ENCODE assay signal across 11 mouse cellular contexts in the genomic region with DNA sequence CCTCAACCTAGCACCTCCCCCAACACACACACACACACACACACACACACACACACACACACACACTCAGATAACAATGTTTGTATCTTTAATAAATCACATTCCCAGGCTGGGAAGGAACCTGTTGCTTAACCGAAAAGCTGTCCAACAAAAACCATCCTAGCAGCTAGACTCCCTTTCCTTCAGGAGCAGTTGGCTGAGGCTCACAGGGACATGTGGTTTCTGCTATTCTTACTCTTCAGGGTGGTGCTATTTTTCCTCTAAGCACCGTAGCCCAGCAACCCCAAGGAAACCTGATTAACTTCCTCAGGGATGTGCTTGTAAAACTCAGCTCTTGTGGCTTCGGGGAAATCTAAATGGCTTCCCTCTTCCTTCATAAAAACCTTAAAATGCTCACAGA. TPM values are rescaled to one million over a fixed set of nuclear protein-coding genes. Genes with fewer than 3 reads are reported as not detected.
DNase-seq lines count a peak whose midpoint lies in the region; ATAC-seq and TF ChIP-seq lines count a peak whose summit lies in the region.
"Had no signal": no experiment of that assay in that cellular context is flagged by ENCODE, and none has a peak within 500 bp of the region (broad histone marks: within the 10 kb centered on the region; RNA-seq: fewer than 3 reads in every experiment).

No protein-coding gene starts in this region.

- no peak overlapping the region for H3K9ac ChIP-seq in forebrain, embryonic 14.5 days (ENCODE audit: low read length)
- H3K9ac ChIP-seq in hindbrain, embryonic 12.5 days = no peak overlapping the region
- H3K9ac ChIP-seq: liver, embryonic 14.5 days; neural tube, embryonic 13.5 days had no signal

- H3K27ac ChIP-seq in forebrain, embryonic 14.5 days (ENCODE audit: low read depth, low read length) = no peak overlapping the region
- H3K27ac ChIP-seq in kidney, adult 2 months (ENCODE audit: insufficient read depth, low read depth, low read length) = no peak overlapping the region
- H3K27ac ChIP-seq in hindbrain, embryonic 12.5 days = no peak overlapping the region
- H3K27ac ChIP-seq: liver, embryonic 14.5 days; neural tube, embryonic 13.5 days had no signal

- H3K36me3 ChIP-seq in forebrain, embryonic 14.5 days (ENCODE audit: control insufficient read depth, insufficient read depth, low read length) = no peaks in the 10 kb centered on the region
- H3K36me3 ChIP-seq in kidney, adult 2 months (ENCODE audit: control insufficient read depth, insufficient read depth, low read length) = no peaks in the 10 kb centered on the region
- no peaks in the 10 kb centered on the region for H3K36me3 ChIP-seq in hindbrain, embryonic 12.5 days
- H3K36me3 ChIP-seq: neural tube, embryonic 13.5 days had no signal

- no peak overlapping the region for H3K4me3 ChIP-seq in forebrain, embryonic 14.5 days (ENCODE audit: low read depth, low read length)
- H3K4me3 ChIP-seq in kidney, adult 2 months (ENCODE audit: insufficient read depth, low read depth, low read length) = no peak overlapping the region
- H3K4me3 ChIP-seq in hindbrain, embryonic 12.5 days = no peak overlapping the region
- H3K4me3 ChIP-seq: neural tube, embryonic 13.5 days had no signal

- no peaks in the 10 kb centered on the region for H3K27me3 ChIP-seq in forebrain, embryonic 14.5 days (replicated peaks; ENCODE audit: control insufficient read depth, insufficient read depth, low read length)
- H3K27me3 ChIP-seq in kidney, adult 2 months (replicated peaks; ENCODE audit: control insufficient read depth, insufficient read depth, low read length) = no peaks in the 10 kb centered on the region
- no peaks in the 10 kb centered on the region for H3K27me3 ChIP-seq in hindbrain, embryonic 12.5 days
- H3K27me3 ChIP-seq: neural tube, embryonic 13.5 days; Patski had no signal

- no peaks in the 10 kb centered on the region for H3K9me3 ChIP-seq in forebrain, embryonic 14.5 days (replicated peaks; ENCODE audit: control insufficient read depth, low read length)
- no peaks in the 10 kb centered on the region for H3K9me3 ChIP-seq in hindbrain, embryonic 12.5 days (replicated peaks)
- H3K9me3 ChIP-seq: neural tube, embryonic 13.5 days had no signal

- TF ChIP-seq POLR2A in kidney, adult 2 months (IDR thresholded peaks at IDR 0.05; ENCODE audit: low read depth, low read length) = no peak

- TF ChIP-seq CTCF in kidney, adult 2 months (conservative IDR thresholded peaks at IDR 0.05; ENCODE audit: insufficient read depth, insufficient read length, low read depth, low read length) = no peak

- H3K4me2 ChIP-seq in forebrain, embryonic 14.5 days (ENCODE audit: low read length) = no peak overlapping the region
- no peak overlapping the region for H3K4me2 ChIP-seq in hindbrain, embryonic 12.5 days (replicated peaks)
- H3K4me2 ChIP-seq: neural tube, embryonic 13.5 days had no signal

- intact Hi-C loops in left cerebral cortex, postnatal 4 days (cut with DNase I) = no loop called here
- intact Hi-C loops in heart, postnatal 10 days (cut with DNase I) = loop anchor here (5.0 kb wide), 1 partner anchor 56 kb away; the partner anchor contains the start of gene Magi1

- 0 out of 2 replicates have a peak, but pooled peaks cover 6% of the 10 kb centered on the region for H3K4me1 ChIP-seq in forebrain, embryonic 14.5 days (ENCODE audit: control insufficient read depth, insufficient read depth, low read length)
- no peaks in the 10 kb centered on the region for H3K4me1 ChIP-seq in kidney, adult 2 months (ENCODE audit: control insufficient read depth, insufficient read depth, low read length)
- peaks cover 9% of the 10 kb centered on the region; the same call in 1 of the 2 replicates for H3K4me1 ChIP-seq in hindbrain, embryonic 12.5 days

- no peak for ATAC-seq in forebrain, embryonic 14.5 days
- no peak for ATAC-seq in hindbrain, embryonic 12.5 days (ENCODE audit: low FRiP score)

- peak; percentile 26 for DNase-seq in left cerebral cortex, adult 11 months (ENCODE audit: low spot score)
- no peak for DNase-seq in left cerebral cortex, postnatal 4 days
- peak; percentile 35 for DNase-seq in forelimb bud, embryonic 11.5 days (ENCODE audit: low read depth, low spot score)
- DNase-seq in heart, postnatal 10 days = peak; percentile 61 to 62
- DNase-seq in right cerebral cortex, postnatal 14 days = peak; percentile 24
- DNase-seq in forebrain, embryonic 14.5 days (ENCODE audit: low spot score) = no peak
- DNase-seq in kidney, adult 2 months = no peak

- 70% methylated on average over 3 of the region's 3 CpGs for whole genome bisulfite sequencing in forebrain, embryonic 14.5 days
- WGBS in kidney, adult 2 months = 53% methylated on average over 3 of the region's 3 CpGs
- 68% methylated on average over 3 of the region's 3 CpGs for WGBS in hindbrain, embryonic 12.5 days

RNA-seq across cellular contexts. Expression of gene Magi1, which starts 57.9 kb away (rescaled TPM):
- total RNA-seq in left cerebral cortex, postnatal 4 days (2021) = 10 to 100 TPM; 87.2 to 87.4 TPM
- 10 to 100 TPM; 28.5 to 28.7 TPM for total RNA-seq in heart, postnatal 10 days (2021)
- 22.9 and 29.4 TPM in 2 replicates for polyA plus RNA-seq in forebrain, embryonic 14.5 days (2014; fragmentation: Nextera tagmentation; extraction: Ambion mirVana)
- polyA plus RNA-seq in kidney, adult 2 months (2012; rRNA removed) = 5.8 and 6.1 TPM in 2 replicates
- polyA plus RNA-seq in hindbrain, embryonic 12.5 days (2016; fragmentation: Nextera tagmentation; extraction: Ambion mirVana) = 27.7 and 35.9 TPM in 2 replicates

Comparison
In these comparisons a context has a peak if more than half of its experiments do, and no peak if none do; other contexts are left out.
1. DNase-seq: peak in left cerebral cortex, adult 11 months (single experiment), forelimb bud, embryonic 11.5 days (single experiment), heart, postnatal 10 days (2 of 2) and right cerebral cortex, postnatal 14 days (single experiment); none in left cerebral cortex, postnatal 4 days (single experiment), forebrain, embryonic 14.5 days (single experiment) and kidney, adult 2 months (single experiment).